Mouse (Mus musculus) kidney, embryonic 16.5 days (tissue): ENCODE results near the gene Bcas3. TPM values are rescaled to one million over a fixed set of nuclear protein-coding genes. Genes with fewer than 3 reads are reported as not detected.
A peak's percentile ranks its signal among the peaks of the same experiment; 100 is the strongest.

Experiments
- ATAC-seq: fragments of 200-750 bp; cut with Nextera tagmentation; 2 replicates; pipeline ENCODE4 v1.8.0; 2017; ENCODE audit warnings: moderate TSS enrichment; ENCODE audit not compliant: low FRiP score, low TSS enrichment
- H3K27ac ChIP-seq: fragments of 300-500 bp; sonication (generic); 2 replicates; pipeline ENCODE4 v1.5.1; 2014; ENCODE audit warnings: low read length
- H3K27me3 ChIP-seq: fragments of 300-500 bp; sonication (generic); 2 replicates; pipeline ENCODE4 v1.6.1; 2014; ENCODE audit warnings: low read length, control low read depth, mixed read lengths; ENCODE audit not compliant: insufficient read depth
- H3K36me3 ChIP-seq: fragments of 300-500 bp; sonication (generic); 2 replicates; pipeline ENCODE4 v1.6.1; 2014; ENCODE audit warnings: low read length, control low read depth, mixed read lengths; ENCODE audit not compliant: insufficient read depth
- H3K4me1 ChIP-seq: fragments of 300-500 bp; sonication (generic); 2 replicates; pipeline ENCODE4 v1.6.1; 2014; ENCODE audit warnings: low read length, control low read depth, mixed read lengths; ENCODE audit not compliant: insufficient read depth
- H3K4me2 ChIP-seq: fragments of 300-500 bp; sonication (generic); replicated peaks from 2 replicates; pipeline ENCODE4 v1.6.1; 2014; ENCODE audit warnings: low read depth, low read length
- H3K4me3 ChIP-seq: fragments of 300-500 bp; sonication (generic); 2 replicates; pipeline ENCODE4 v1.5.1; 2014; ENCODE audit warnings: mild to moderate bottlenecking, low read length
- H3K9ac ChIP-seq: fragments of 300-500 bp; sonication (generic); replicated peaks from 2 replicates; pipeline ENCODE4 v1.6.1; 2014; ENCODE audit warnings: low read length
- H3K9me3 ChIP-seq: fragments of 300-500 bp; sonication (generic); 2 replicates; pipeline ENCODE4 v1.6.1; 2016; ENCODE audit warnings: low read length, control low read depth
- WGBS: fragments of 180-500 bp; shearing (Covaris S2); extraction: QIAGEN DNeasy Blood & Tissue Kit; methylation state at CpG from one replicate; pipeline ENCODE4 v1.1.7; 2014; 5-methylcytosine and 5-hydroxymethylcytosine counted together
- polyA plus RNA-seq: library from polyadenylated mRNA; unstranded; fragments of >200 nt; fragmentation: Nextera tagmentation; extraction: Ambion mirVana; gene quantifications from 2 replicates; pipeline ENCODE4 v1.2.1, GENCODE M21; 2015

The Bcas3 gene
- polyA plus RNA-seq, 1 experiment from 2014 or later, result 34.7 TPM

- 87% methylated on average over 9 of the region's 9 CpGs for WGBS
- no peak overlapping the region for H3K27ac ChIP-seq
- H3K4me3 ChIP-seq, result no peak overlapping the region
- no peak overlapping the region for H3K9ac ChIP-seq
- no peak overlapping the region for H3K4me2 ChIP-seq
- H3K27me3 ChIP-seq, result no peaks in the 10 kb centered on the region
- no peaks in the 10 kb centered on the region for H3K4me1 ChIP-seq
- no peaks in the 10 kb centered on the region for H3K36me3 ChIP-seq
- ATAC-seq, result no peak
- H3K9me3 ChIP-seq, result no peaks in the 10 kb centered on the region
These were observed 29.2 kb upstream of the Bcas3 start for GRCm38 (mm10) chr11:85323567-85324330.

- H3K36me3 ChIP-seq, result peaks cover 11% of the 10 kb centered on the region
- no peaks in the 10 kb centered on the region for H3K4me1 ChIP-seq
- H3K27me3 ChIP-seq, result no peaks in the 10 kb centered on the region
- H3K9ac ChIP-seq, result no peak overlapping the region
- H3K27ac ChIP-seq, result no peak overlapping the region
- 92% methylated on average over 3 of the region's 3 CpGs for WGBS
- no peak overlapping the region for H3K4me2 ChIP-seq
- no peak overlapping the region for H3K4me3 ChIP-seq
- H3K9me3 ChIP-seq, result no peaks in the 10 kb centered on the region
- no peak for ATAC-seq
These were observed 24.2 kb upstream of the Bcas3 start for GRCm38 (mm10) chr11:85328717-85329116.

GRCm38 (mm10) chr11:85329167-85329894 is 23.6 kb upstream of the Bcas3 start:
- WGBS, result 86% methylated on average over 7 of the region's 7 CpGs
- Histone ChIP-seq H3K36me3 (peaks cover 11% of the 10 kb centered on the region), H3K27me3 (no peaks in the 10 kb centered on the region), H3K9me3 (no peaks in the 10 kb centered on the region), H3K9ac (no peak overlapping the region), H3K4me3 (no peak overlapping the region), H3K4me1 (no peaks in the 10 kb centered on the region), H3K27ac (no peak overlapping the region), H3K4me2 (no peak overlapping the region)
- ATAC-seq, result no peak

GRCm38 (mm10) chr11:85334778-85335177 is 18.2 kb upstream of the Bcas3 start:
- ATAC-seq, result no peak
- H3K9me3 ChIP-seq, result no peaks in the 10 kb centered on the region
- H3K4me2 ChIP-seq, result no peak overlapping the region
- H3K4me3 ChIP-seq, result no peak overlapping the region
- H3K27ac ChIP-seq, result no peak overlapping the region
- H3K27me3 ChIP-seq, result no peaks in the 10 kb centered on the region
- WGBS, result 52% methylated on average over 4 of the region's 4 CpGs
- peaks cover 18% of the 10 kb centered on the region for H3K36me3 ChIP-seq
- H3K4me1 ChIP-seq, result no peaks in the 10 kb centered on the region
- no peak overlapping the region for H3K9ac ChIP-seq

- no peaks in the 10 kb centered on the region for H3K9me3 ChIP-seq
- no peak overlapping the region for H3K27ac ChIP-seq
- H3K36me3 ChIP-seq, result peaks cover 26% of the 10 kb centered on the region
- ATAC-seq, result no peak
- H3K27me3 ChIP-seq, result no peaks in the 10 kb centered on the region
- WGBS, result 93% methylated on average over 6 of the region's 6 CpGs
- H3K4me1 ChIP-seq, result no peaks in the 10 kb centered on the region
- no peak overlapping the region for H3K4me3 ChIP-seq
- no peak overlapping the region for H3K9ac ChIP-seq
- no peak overlapping the region for H3K4me2 ChIP-seq
These were observed 13.7 kb upstream of the Bcas3 start for GRCm38 (mm10) chr11:85339173-85339831.

GRCm38 (mm10) chr11:85340070-85340616 is 12.8 kb upstream of the Bcas3 start:
- H3K36me3 ChIP-seq, result peaks cover 26% of the 10 kb centered on the region
- no peak overlapping the region for H3K9ac ChIP-seq

GRCm38 (mm10) chr11:85353819-85354218 is 852 bp downstream of the Bcas3 start:
- no peak for ATAC-seq
- no peak overlapping the region for H3K27ac ChIP-seq
- H3K9me3 ChIP-seq, result no peaks in the 10 kb centered on the region
- WGBS, result 66% methylated on average over 4 of the region's 4 CpGs
- peak overlapping the region; percentile 72 for H3K9ac ChIP-seq
- no peaks in the 10 kb centered on the region for H3K27me3 ChIP-seq
- peak overlapping the region; percentile 90 for H3K4me3 ChIP-seq
- H3K4me2 ChIP-seq, result peak overlapping the region; percentile 82
- H3K36me3 ChIP-seq, result 0 out of 2 replicates have a peak, but pooled peaks cover 3% of the 10 kb centered on the region
- H3K4me1 ChIP-seq, result peaks cover 7% of the 10 kb centered on the region; the same call in 1 of the 2 replicates

More at GRCm38 (mm10) chr11:85340070-85340616, 12.8 kb upstream of the Bcas3 start:
- Histone ChIP-seq H3K27ac (no peak overlapping the region), H3K27me3 (no peaks in the 10 kb centered on the region), H3K4me3 (no peak overlapping the region), H3K4me1 (no peaks in the 10 kb centered on the region), H3K9me3 (no peaks in the 10 kb centered on the region), H3K4me2 (no peak overlapping the region)
- ATAC-seq, result no peak
- 94% methylated on average over 7 of the region's 7 CpGs for WGBS

GRCm38 (mm10) chr11:85359641-85360040 is 6.7 kb downstream of the Bcas3 start:
- no peak overlapping the region for H3K4me3 ChIP-seq
- 88% methylated on average over 6 of the region's 6 CpGs for WGBS
- H3K9me3 ChIP-seq, result no peaks in the 10 kb centered on the region
- H3K27ac ChIP-seq, result no peak overlapping the region
- no peak for ATAC-seq
- no peak overlapping the region for H3K9ac ChIP-seq
- no peak overlapping the region for H3K4me2 ChIP-seq
- H3K4me1 ChIP-seq, result no peaks in the 10 kb centered on the region
- peaks cover 8% of the 10 kb centered on the region; the same call in 1 of the 2 replicates for H3K36me3 ChIP-seq
- no peaks in the 10 kb centered on the region for H3K27me3 ChIP-seq

- WGBS, result 81% methylated on average over 8 of the region's 8 CpGs
- Histone ChIP-seq H3K9me3 (no peaks in the 10 kb centered on the region), H3K36me3 (peaks cover 4% of the 10 kb centered on the region; the same call in 1 of the 2 replicates), H3K4me1 (no peaks in the 10 kb centered on the region), H3K4me3 (no peak overlapping the region), H3K4me2 (no peak overlapping the region), H3K27me3 (no peaks in the 10 kb centered on the region), H3K9ac (no peak overlapping the region), H3K27ac (no peak overlapping the region)
- ATAC-seq, result no peak
These were observed 8.7 kb downstream of the Bcas3 start for GRCm38 (mm10) chr11:85361621-85362020.
